Mouse (Mus musculus): ENCODE measurements at regions not wholly inside any gene's neighbourhood (a gene's known extent, or its start where the extent isn't known, plus 50 kb on each side); places are given as distances from the start of the nearest gene placed in this dataset.

GRCm38 (mm10) chr7:125005638-125006037 lies 438.8 kb upstream of the Kdm8 start:
- peak; percentile 34 to 59 for DNase-seq (ENCODE audit: low spot score in 2 of 2)

- no peak for DNase-seq (ENCODE audit: low spot score in 2 of 2)
Measured at GRCm38 (mm10) chr7:125019259-125019658, 425.2 kb upstream of the Kdm8 start.

GRCm38 (mm10) chr7:125024944-125025343 lies 419.5 kb upstream of the Kdm8 start:
- no peak for DNase-seq (ENCODE audit: low spot score in 2 of 2)

- no peak for DNase-seq (ENCODE audit: low spot score in 2 of 2)
Measured at GRCm38 (mm10) chr7:125033778-125034177, 410.7 kb upstream of the Kdm8 start.

GRCm38 (mm10) chr7:125034196-125034595 lies 410.3 kb upstream of the Kdm8 start:
- DNase-seq (ENCODE audit: low spot score in 2 of 2) = no peak

- no peak for DNase-seq (ENCODE audit: low spot score in 2 of 2)
Measured at GRCm38 (mm10) chr7:125036098-125036991, 408.1 kb upstream of the Kdm8 start.

GRCm38 (mm10) chr7:125038840-125039239 lies 405.6 kb upstream of the Kdm8 start:
- DNase-seq (ENCODE audit: low spot score in 2 of 2) = no peak

GRCm38 (mm10) chr7:125055951-125056625 lies 388.4 kb upstream of the Kdm8 start:
- DNase-seq (ENCODE audit: low spot score in 2 of 2) = no peak

- DNase-seq (ENCODE audit: low spot score in 2 of 2) = no peak
Measured at GRCm38 (mm10) chr7:125102464-125102863, 342.0 kb upstream of the Kdm8 start.

GRCm38 (mm10) chr7:125104011-125104410 lies 340.5 kb upstream of the Kdm8 start:
- DNase-seq (ENCODE audit: low spot score in 2 of 2) = no peak

- no peak for DNase-seq (ENCODE audit: low spot score in 2 of 2)
Measured at GRCm38 (mm10) chr7:125112820-125113273, 331.6 kb upstream of the Kdm8 start.

- no peak for DNase-seq (ENCODE audit: low spot score in 2 of 2)
Measured at GRCm38 (mm10) chr7:125115322-125115996, 329.0 kb upstream of the Kdm8 start.

- peak; percentile 13 to 32 for DNase-seq (ENCODE audit: low spot score in 2 of 2)
Measured at GRCm38 (mm10) chr7:125117173-125117572, 327.3 kb upstream of the Kdm8 start.

GRCm38 (mm10) chr7:125129187-125129586 lies 315.3 kb upstream of the Kdm8 start:
- DNase-seq (ENCODE audit: low spot score in 2 of 2) = no peak

GRCm38 (mm10) chr7:125131968-125132367 lies 312.5 kb upstream of the Kdm8 start:
- DNase-seq (ENCODE audit: low spot score in 2 of 2) = no peak

- DNase-seq (ENCODE audit: low spot score in 2 of 2) = no peak
Measured at GRCm38 (mm10) chr7:125138607-125139006, 305.9 kb upstream of the Kdm8 start.

GRCm38 (mm10) chr7:125139196-125139595 lies 305.3 kb upstream of the Kdm8 start:
- DNase-seq (ENCODE audit: low spot score in 2 of 2) = no peak

GRCm38 (mm10) chr7:125140854-125141253 lies 303.6 kb upstream of the Kdm8 start:
- no peak for DNase-seq (ENCODE audit: low spot score in 2 of 2)

GRCm38 (mm10) chr7:125141864-125142263 lies 302.6 kb upstream of the Kdm8 start:
- DNase-seq (ENCODE audit: low spot score in 2 of 2) = no peak

GRCm38 (mm10) chr7:125146025-125146424 lies 298.5 kb upstream of the Kdm8 start:
- DNase-seq (ENCODE audit: low spot score in 2 of 2) = no peak

GRCm38 (mm10) chr7:125149151-125149550 lies 295.3 kb upstream of the Kdm8 start:
- no peak for DNase-seq (ENCODE audit: low spot score in 2 of 2)

- DNase-seq (ENCODE audit: low spot score in 2 of 2) = no peak
Measured at GRCm38 (mm10) chr7:125149740-125150139, 294.7 kb upstream of the Kdm8 start.
